Mouse (Mus musculus): ENCODE results near the gene Snap25.

- TF ChIP-seq CTCF (IDR thresholded peaks at IDR 0.05; ENCODE audit: insufficient read depth, low read depth, low read length) (no peak), POLR2A (IDR thresholded peaks at IDR 0.05; ENCODE audit: insufficient read depth, low read depth, low read length) (no peak)
Observed at GRCm38 (mm10) chr2:136778156-136778555, 64.9 kb downstream of the Snap25 start.
